Mouse (Mus musculus): ENCODE results near the gene Arhgef11.
A peak's percentile ranks its signal among the peaks of the same experiment; 100 is the strongest.

The Arhgef11 gene

GRCm38 (mm10) chr3:87733984-87734761 is 116.8 kb downstream of the Arhgef11 start:
- Histone ChIP-seq H3K27me3 (ENCODE audit: control insufficient read depth, insufficient read depth, low read length, poor library complexity, severe bottlenecking) (no peaks in the 10 kb centered on the region), H3K36me3 (ENCODE audit: control insufficient read depth, insufficient read depth, low read length, poor library complexity, severe bottlenecking) (no peaks in the 10 kb centered on the region; the same call in 1 of the 2 replicates)
- no peak for DNase-seq (ENCODE audit: low read depth, low spot score)

GRCm38 (mm10) chr3:87735335-87735734 is 118.0 kb downstream of the Arhgef11 start:
- H3K36me3 ChIP-seq (ENCODE audit: control insufficient read depth, insufficient read depth, low read length, poor library complexity, severe bottlenecking), result no peaks in the 10 kb centered on the region; the same call in 1 of the 2 replicates
- DNase-seq (ENCODE audit: low read depth, low spot score), result no peak
- no peaks in the 10 kb centered on the region for H3K27me3 ChIP-seq (ENCODE audit: control insufficient read depth, insufficient read depth, low read length, poor library complexity, severe bottlenecking)

- no peak for DNase-seq (ENCODE audit: low read depth, low spot score)
- H3K36me3 ChIP-seq (ENCODE audit: control insufficient read depth, insufficient read depth, low read length, poor library complexity, severe bottlenecking), result no peaks in the 10 kb centered on the region; the same call in 1 of the 2 replicates
- no peaks in the 10 kb centered on the region for H3K27me3 ChIP-seq (ENCODE audit: control insufficient read depth, insufficient read depth, low read length, poor library complexity, severe bottlenecking)
These were observed 121.5 kb downstream of the Arhgef11 start for GRCm38 (mm10) chr3:87738906-87739305.

- Histone ChIP-seq H3K36me3 (ENCODE audit: control insufficient read depth, insufficient read depth, low read length, poor library complexity, severe bottlenecking) (no peaks in the 10 kb centered on the region; the same call in 1 of the 2 replicates), H3K27me3 (ENCODE audit: control insufficient read depth, insufficient read depth, low read length, poor library complexity, severe bottlenecking) (no peaks in the 10 kb centered on the region)
- DNase-seq (ENCODE audit: low read depth, low spot score), result no peak
These were observed 124.7 kb downstream of the Arhgef11 start for GRCm38 (mm10) chr3:87742013-87742412.

GRCm38 (mm10) chr3:87742735-87743134 is 125.4 kb downstream of the Arhgef11 start:
- H3K27me3 ChIP-seq (ENCODE audit: control insufficient read depth, insufficient read depth, low read length, poor library complexity, severe bottlenecking), result no peaks in the 10 kb centered on the region
- DNase-seq (ENCODE audit: low read depth, low spot score), result peak; percentile 59
- no peaks in the 10 kb centered on the region; the same call in 1 of the 2 replicates for H3K36me3 ChIP-seq (ENCODE audit: control insufficient read depth, insufficient read depth, low read length, poor library complexity, severe bottlenecking)

- DNase-seq (ENCODE audit: low read depth, low spot score), result peak; percentile 65
- H3K27me3 ChIP-seq (ENCODE audit: control insufficient read depth, insufficient read depth, low read length, poor library complexity, severe bottlenecking), result no peaks in the 10 kb centered on the region
- H3K36me3 ChIP-seq (ENCODE audit: control insufficient read depth, insufficient read depth, low read length, poor library complexity, severe bottlenecking), result no peaks in the 10 kb centered on the region
These were observed 126.6 kb downstream of the Arhgef11 start for GRCm38 (mm10) chr3:87743927-87744326.

GRCm38 (mm10) chr3:87745036-87745659 is 127.8 kb downstream of the Arhgef11 start:
- Histone ChIP-seq H3K36me3 (ENCODE audit: control insufficient read depth, insufficient read depth, low read length, poor library complexity, severe bottlenecking) (no peaks in the 10 kb centered on the region), H3K27me3 (ENCODE audit: control insufficient read depth, insufficient read depth, low read length, poor library complexity, severe bottlenecking) (no peaks in the 10 kb centered on the region)
- no peak for DNase-seq (ENCODE audit: low read depth, low spot score)

GRCm38 (mm10) chr3:87748431-87748830 is 131.1 kb downstream of the Arhgef11 start, which contains the start of gene Lrrc71:
Lrrc71 (minus strand) TSS chr3:87748625.
- no peak for DNase-seq (ENCODE audit: low read depth, low spot score)
- peaks cover 2% of the 10 kb centered on the region; the same call in 1 of the 2 replicates for H3K36me3 ChIP-seq (ENCODE audit: control insufficient read depth, insufficient read depth, low read length, poor library complexity, severe bottlenecking)
- no peaks in the 10 kb centered on the region for H3K27me3 ChIP-seq (ENCODE audit: control insufficient read depth, insufficient read depth, low read length, poor library complexity, severe bottlenecking)

- H3K27me3 ChIP-seq (ENCODE audit: control insufficient read depth, insufficient read depth, low read length, poor library complexity, severe bottlenecking), result no peaks in the 10 kb centered on the region
- peaks cover 2% of the 10 kb centered on the region; the same call in 1 of the 2 replicates for H3K36me3 ChIP-seq (ENCODE audit: control insufficient read depth, insufficient read depth, low read length, poor library complexity, severe bottlenecking)
- DNase-seq (ENCODE audit: low read depth, low spot score), result peak; percentile 73
These were observed 131.7 kb downstream of the Arhgef11 start for GRCm38 (mm10) chr3:87749036-87749435.

- Histone ChIP-seq H3K27me3 (ENCODE audit: control insufficient read depth, insufficient read depth, low read length, poor library complexity, severe bottlenecking) (no peaks in the 10 kb centered on the region), H3K36me3 (ENCODE audit: control insufficient read depth, insufficient read depth, low read length, poor library complexity, severe bottlenecking) (peaks cover 2% of the 10 kb centered on the region; the same call in 1 of the 2 replicates)
- DNase-seq (ENCODE audit: low read depth, low spot score), result no peak
These were observed 132.6 kb downstream of the Arhgef11 start for GRCm38 (mm10) chr3:87749977-87750376.

GRCm38 (mm10) chr3:87752567-87752966 is 135.2 kb downstream of the Arhgef11 start:
- no peak for DNase-seq (ENCODE audit: low read depth, low spot score)

GRCm38 (mm10) chr3:87753829-87754228 is 136.5 kb downstream of the Arhgef11 start:
- Histone ChIP-seq H3K36me3 (ENCODE audit: control insufficient read depth, insufficient read depth, low read length, poor library complexity, severe bottlenecking) (peaks cover 2% of the 10 kb centered on the region; the same call in 1 of the 2 replicates), H3K27me3 (ENCODE audit: control insufficient read depth, insufficient read depth, low read length, poor library complexity, severe bottlenecking) (no peaks in the 10 kb centered on the region)
- no peak for DNase-seq (ENCODE audit: low read depth, low spot score)

More at GRCm38 (mm10) chr3:87752567-87752966, 135.2 kb downstream of the Arhgef11 start:
- H3K36me3 ChIP-seq (ENCODE audit: control insufficient read depth, insufficient read depth, low read length, poor library complexity, severe bottlenecking), result peaks cover 2% of the 10 kb centered on the region; the same call in 1 of the 2 replicates
- no peaks in the 10 kb centered on the region for H3K27me3 ChIP-seq (ENCODE audit: control insufficient read depth, insufficient read depth, low read length, poor library complexity, severe bottlenecking)

- DNase-seq (ENCODE audit: low read depth, low spot score), result peak; percentile 82
- no peaks in the 10 kb centered on the region for H3K27me3 ChIP-seq (ENCODE audit: control insufficient read depth, insufficient read depth, low read length, poor library complexity, severe bottlenecking)
- peaks cover 2% of the 10 kb centered on the region; the same call in 1 of the 2 replicates for H3K36me3 ChIP-seq (ENCODE audit: control insufficient read depth, insufficient read depth, low read length, poor library complexity, severe bottlenecking)
These were observed 138.6 kb downstream of the Arhgef11 start for GRCm38 (mm10) chr3:87755964-87756363.

- no peak for DNase-seq (ENCODE audit: low read depth, low spot score)
- no peaks in the 10 kb centered on the region for H3K27me3 ChIP-seq (ENCODE audit: control insufficient read depth, insufficient read depth, low read length, poor library complexity, severe bottlenecking)
- peaks cover 2% of the 10 kb centered on the region; the same call in 1 of the 2 replicates for H3K36me3 ChIP-seq (ENCODE audit: control insufficient read depth, insufficient read depth, low read length, poor library complexity, severe bottlenecking)
These were observed 139.1 kb downstream of the Arhgef11 start for GRCm38 (mm10) chr3:87756488-87756887.

GRCm38 (mm10) chr3:87758641-87759040 is 141.3 kb downstream of the Arhgef11 start:
- H3K36me3 ChIP-seq (ENCODE audit: control insufficient read depth, insufficient read depth, low read length, poor library complexity, severe bottlenecking), result no peaks in the 10 kb centered on the region; the same call in 1 of the 2 replicates
- DNase-seq (ENCODE audit: low read depth, low spot score), result no peak
- H3K27me3 ChIP-seq (ENCODE audit: control insufficient read depth, insufficient read depth, low read length, poor library complexity, severe bottlenecking), result no peaks in the 10 kb centered on the region
